Mouse (Mus musculus) heart, postnatal 0 days (tissue): ENCODE measurements at regions not wholly inside any gene's neighbourhood (a gene's known extent, or its start where the extent isn't known, plus 50 kb on each side); places are given as distances from the start of the nearest gene placed in this dataset.

Experiments
- ATAC-seq: fragments of 200-750 bp; cut with Nextera tagmentation; 2 replicates; pipeline ENCODE4 v1.8.0; 2017; ENCODE audit warnings: low read depth, moderate number of reproducible peaks, moderate library complexity; ENCODE audit not compliant: insufficient read depth
- DNase-seq: peaks from one replicate; pipeline ENCODE4 v3.0.0-alpha.2; 2016; ENCODE audit warnings: low spot score
- H3K27ac ChIP-seq: fragments of 300-500 bp; sonication (generic); 2 replicates; pipeline ENCODE4 v1.5.1; 2014; ENCODE audit warnings: low read depth, mild to moderate bottlenecking
- H3K27me3 ChIP-seq: fragments of 300-500 bp; sonication (generic); 2 replicates; pipeline ENCODE4 v1.6.1; 2014; ENCODE audit warnings: low read length, mixed read lengths; ENCODE audit not compliant: control insufficient read depth, insufficient read depth
- H3K36me3 ChIP-seq: fragments of 300-500 bp; sonication (generic); replicated peaks from 2 replicates; pipeline ENCODE4 v1.6.1; 2014; ENCODE audit warnings: low read length, mixed read lengths; ENCODE audit not compliant: control insufficient read depth, insufficient read depth
- H3K4me1 ChIP-seq: fragments of 300-500 bp; sonication (generic); 2 replicates; pipeline ENCODE4 v1.6.1; 2014; ENCODE audit warnings: antibody characterized with exemption; ENCODE audit not compliant: control insufficient read depth, insufficient read depth
- H3K4me2 ChIP-seq: fragments of 300-500 bp; sonication (generic); 2 replicates; pipeline ENCODE4 v1.6.1; 2014; ENCODE audit warnings: low read depth, mild to moderate bottlenecking, low read length, moderate library complexity
- H3K4me3 ChIP-seq: fragments of 300-500 bp; sonication (generic); 2 replicates; pipeline ENCODE4 v1.5.1; 2014; ENCODE audit warnings: low read depth, low read length
- H3K9ac ChIP-seq: fragments of 300-500 bp; sonication (generic); replicated peaks from 2 replicates; pipeline ENCODE4 v1.6.1; 2014; ENCODE audit warnings: low read depth, low read length, mixed read lengths
- H3K9me3 ChIP-seq: fragments of 300-500 bp; sonication (generic); replicated peaks from 2 replicates; pipeline ENCODE4 v1.6.1; 2016; ENCODE audit warnings: low read length; ENCODE audit not compliant: control insufficient read depth
- CTCF ChIP-seq: IDR thresholded peaks from 2 replicates; pipeline ENCODE4 v1.5.1; 2016; ENCODE audit warnings: antibody characterized with exemption, control low read depth, low read depth
- EP300 ChIP-seq: IDR thresholded peaks from 2 replicates; pipeline ENCODE4 v1.6.1; 2016; ENCODE audit warnings: antibody characterized with exemption, low read depth
- WGBS: fragments of 180-500 bp; shearing (Covaris S2); extraction: QIAGEN DNeasy Blood & Tissue Kit; methylation state at CpG from one replicate; pipeline ENCODE4 v1.1.7; 2014; 5-methylcytosine and 5-hydroxymethylcytosine counted together

DNA sequence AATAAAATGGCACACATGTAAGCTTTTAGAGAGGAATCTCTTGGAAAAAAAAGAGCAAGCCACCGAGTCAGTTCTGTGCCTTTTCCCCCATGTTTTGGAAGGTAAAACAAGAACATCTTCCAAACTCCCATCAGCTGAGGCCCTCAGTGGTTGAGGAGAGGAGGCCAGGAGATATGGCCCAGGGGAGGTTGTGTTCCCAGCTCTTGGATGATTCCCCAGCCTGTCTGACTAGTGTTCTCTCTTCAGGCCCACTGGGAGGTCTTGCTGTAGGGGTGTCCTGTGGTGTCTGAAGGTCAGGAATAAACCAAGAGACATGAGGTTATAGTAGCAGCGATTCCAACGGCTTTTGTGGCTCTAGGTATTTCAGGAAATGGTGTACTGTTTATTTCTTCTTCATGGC is 643.2 kb downstream of the Rnf144a start:
- TF ChIP-seq EP300 (no peak), CTCF (no peak)
- no peak overlapping the region for H3K4me3 ChIP-seq
- no peak overlapping the region for H3K9ac ChIP-seq
- no peaks in the 10 kb centered on the region for H3K9me3 ChIP-seq
- no peaks in the 10 kb centered on the region for H3K27me3 ChIP-seq
- WGBS: 76% methylated on average over 3 of the region's 3 CpGs
- H3K4me2 ChIP-seq: no peak overlapping the region
- H3K36me3 ChIP-seq: no peaks in the 10 kb centered on the region
- H3K4me1 ChIP-seq: no peaks in the 10 kb centered on the region
- DNase-seq (no peak), ATAC-seq (no peak)
- no peak overlapping the region for H3K27ac ChIP-seq

DNA sequence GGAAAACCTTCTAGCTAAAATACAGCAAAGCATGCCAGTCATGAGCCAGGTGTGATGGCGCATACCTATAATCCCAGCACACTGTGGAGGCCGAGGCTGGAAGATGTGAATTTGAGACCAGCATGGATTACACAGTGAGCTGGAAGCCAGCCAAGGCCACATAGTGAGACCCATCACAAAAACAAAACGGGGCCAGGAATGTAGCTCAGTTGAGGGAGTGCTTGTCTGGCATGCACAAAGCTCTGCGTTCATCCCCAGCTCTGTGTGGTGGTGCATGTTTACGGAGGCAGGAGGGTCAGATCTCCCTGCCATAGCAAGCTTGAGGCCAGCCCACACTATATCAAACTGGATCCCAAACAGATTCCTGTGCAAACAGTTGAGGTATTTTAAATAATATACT is 646.4 kb downstream of the Rnf144a start:
- no peak for TF ChIP-seq EP300
- no peak for TF ChIP-seq CTCF
- no peaks in the 10 kb centered on the region for H3K36me3 ChIP-seq
- WGBS: 30% methylated on average over 5 of the region's 5 CpGs

DNA sequence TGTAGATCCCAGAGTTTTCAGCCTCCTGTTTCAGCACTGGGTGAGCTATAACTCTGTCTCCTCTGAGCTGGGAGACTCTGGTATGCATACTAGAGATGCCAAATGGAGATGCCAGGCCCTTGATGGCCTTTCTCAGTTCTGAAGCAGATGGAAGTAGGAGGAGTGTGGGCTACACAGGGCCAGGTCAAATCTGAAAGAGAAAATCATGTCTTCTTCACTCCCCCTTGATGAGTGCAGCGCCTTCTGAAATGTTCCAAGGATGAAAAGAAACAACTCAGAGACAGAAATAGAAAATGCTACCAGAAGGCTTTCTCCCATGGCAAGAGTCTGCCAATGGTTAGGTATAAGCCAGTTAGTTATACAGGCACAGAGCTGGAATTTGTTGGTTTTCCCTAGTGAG is 652.0 kb downstream of the Rnf144a start:
- Histone ChIP-seq H3K9ac (no peak overlapping the region), H3K27ac (no peak overlapping the region), H3K9me3 (no peaks in the 10 kb centered on the region), H3K27me3 (no peaks in the 10 kb centered on the region), H3K4me2 (no peak overlapping the region), H3K36me3 (no peaks in the 10 kb centered on the region), H3K4me3 (no peak overlapping the region), H3K4me1 (no peaks in the 10 kb centered on the region)
- TF ChIP-seq EP300 (no peak), CTCF (no peak)
- WGBS: 88% methylated on average over 1 of the region's 1 CpGs
- DNase-seq (no peak), ATAC-seq (no peak)

More for the DNA sequence above, 646.4 kb downstream of the Rnf144a start:
- DNase-seq (no peak), ATAC-seq (no peak)
- H3K4me3 ChIP-seq: no peak overlapping the region
- H3K4me1 ChIP-seq: no peaks in the 10 kb centered on the region
- H3K9ac ChIP-seq: no peak overlapping the region
- H3K4me2 ChIP-seq: no peak overlapping the region
- no peaks in the 10 kb centered on the region for H3K9me3 ChIP-seq
- no peak overlapping the region for H3K27ac ChIP-seq
- H3K27me3 ChIP-seq: no peaks in the 10 kb centered on the region

GRCm38 (mm10) chr12:25757014-25757413 is 658.0 kb downstream of the Rnf144a start:
- no peak for ATAC-seq
- no peak overlapping the region for H3K9ac ChIP-seq
- H3K27ac ChIP-seq: no peak overlapping the region
- WGBS: 82% methylated on average over 5 of the region's 5 CpGs
- DNase-seq: no peak
- no peak overlapping the region for H3K4me2 ChIP-seq
- H3K36me3 ChIP-seq: no peaks in the 10 kb centered on the region
- H3K27me3 ChIP-seq: no peaks in the 10 kb centered on the region
- TF ChIP-seq EP300: no peak
- no peak for TF ChIP-seq CTCF
- H3K4me1 ChIP-seq: no peaks in the 10 kb centered on the region
- no peak overlapping the region for H3K4me3 ChIP-seq
- H3K9me3 ChIP-seq: no peaks in the 10 kb centered on the region

DNA sequence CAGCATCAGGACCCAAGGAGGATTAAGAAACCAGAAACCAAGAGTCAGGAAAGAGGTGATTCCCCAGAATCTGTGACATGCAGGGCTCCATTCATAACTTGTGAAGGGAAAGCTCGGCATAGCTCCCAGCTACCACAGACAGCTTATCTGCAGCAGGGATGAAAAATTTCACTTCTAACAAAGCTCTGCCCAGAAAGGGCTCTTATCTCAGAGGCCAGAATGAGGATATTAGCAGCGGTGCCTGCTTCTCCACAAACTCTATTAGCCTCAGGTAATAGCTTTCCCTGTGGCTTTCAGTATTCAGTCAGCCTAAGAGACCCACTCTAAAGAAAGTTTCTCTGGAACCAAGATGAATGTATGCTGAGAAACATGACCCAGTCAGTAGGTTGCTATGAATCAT is 636.9 kb upstream of the Id2 start:
- no peak overlapping the region for H3K4me2 ChIP-seq
- no peaks in the 10 kb centered on the region for H3K4me1 ChIP-seq
- no peak for DNase-seq
- no peaks in the 10 kb centered on the region for H3K9me3 ChIP-seq
- no peak overlapping the region for H3K4me3 ChIP-seq
- TF ChIP-seq CTCF (no peak), EP300 (no peak)
- H3K27me3 ChIP-seq: no peaks in the 10 kb centered on the region
- no peaks in the 10 kb centered on the region for H3K36me3 ChIP-seq
- H3K9ac ChIP-seq: no peak overlapping the region
- 3% methylated on average over 2 of the region's 2 CpGs for WGBS
- ATAC-seq: no peak
- no peak overlapping the region for H3K27ac ChIP-seq

GRCm38 (mm10) chr12:25725774-25726173 is 628.8 kb upstream of the Id2 start:
- Histone ChIP-seq H3K4me1 (no peaks in the 10 kb centered on the region), H3K9ac (no peak overlapping the region), H3K9me3 (no peaks in the 10 kb centered on the region), H3K27me3 (no peaks in the 10 kb centered on the region), H3K4me3 (no peak overlapping the region), H3K36me3 (no peaks in the 10 kb centered on the region), H3K4me2 (no peak overlapping the region), H3K27ac (no peak overlapping the region)
- WGBS: 33% methylated on average over 2 of the region's 2 CpGs
- TF ChIP-seq CTCF: no peak
- no peak for DNase-seq
- ATAC-seq: no peak
